Mouse (Mus musculus) myocyte (in vitro differentiated cells): ENCODE results near the gene Gm21830.

ENCODE experiments used
- MAX ChIP-seq: IDR thresholded peaks from one replicate; pipeline ENCODE4 v1.6.1; 2011; ENCODE audit warnings: low read depth, mild to moderate bottlenecking, control low read depth
- MYOG ChIP-seq, 3 experiments: IDR thresholded peaks; one replicate each; pipeline ENCODE4 v1.6.1; 2011; ENCODE audit warnings: control low read depth in 2 of 3, low read depth in 2 of 3, mild to moderate bottlenecking in 2 of 3; ENCODE audit not compliant: insufficient read length in 2 of 3, control insufficient read depth in 1 of 3, insufficient read depth in 1 of 3
- POLR2A ChIP-seq: IDR thresholded peaks from one replicate; pipeline ENCODE4 v1.6.1; 2011; ENCODE audit warnings: low read depth, mild to moderate bottlenecking, control low read depth, moderate library complexity; ENCODE audit not compliant: insufficient read length
- REST ChIP-seq: IDR thresholded peaks from one replicate; pipeline ENCODE4 v1.6.1; 2011; ENCODE audit warnings: mild to moderate bottlenecking, control low read depth, moderate library complexity; ENCODE audit not compliant: insufficient read depth, insufficient read length
- TCF12 ChIP-seq: IDR thresholded peaks from one replicate; pipeline ENCODE4 v1.6.1; 2011; ENCODE audit warnings: mild to moderate bottlenecking, control low read depth; ENCODE audit not compliant: poor library complexity, insufficient read depth, severe bottlenecking

DNA sequence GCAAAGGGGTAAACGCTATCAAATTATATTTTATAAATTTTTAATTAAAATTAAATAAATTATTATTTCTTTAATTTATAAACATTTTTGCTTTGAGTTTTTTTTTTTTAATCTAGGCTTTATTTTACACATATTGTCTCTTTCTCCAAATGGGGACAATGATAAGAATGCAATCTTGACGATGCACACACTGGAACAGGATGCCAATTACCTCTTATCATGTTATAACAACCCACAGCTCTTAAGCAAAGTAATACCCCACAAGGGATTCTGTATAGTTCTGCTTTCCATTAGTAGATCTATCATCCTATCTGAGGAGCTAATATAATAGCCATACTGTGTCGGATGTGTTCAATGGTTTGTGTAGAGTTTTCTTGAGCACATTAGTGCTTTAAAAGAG is 47.3 kb downstream of the Gm21830 start:
- no peak for TF ChIP-seq REST
- no peak for TF ChIP-seq POLR2A
- TF ChIP-seq TCF12: no peak
- TF ChIP-seq MYOG (IDR thresholded peaks at IDR 0.05; ENCODE audit: control insufficient read depth in 1 of 3, insufficient read depth in 1 of 3, insufficient read length in 2 of 3, low read depth in 2 of 3): no peak
- TF ChIP-seq MAX: no peak
